Mouse (Mus musculus): ENCODE measurements around the gene Speg.

The Speg gene

GRCm38 (mm10) chr1:75443247-75444024, 68.3 kb downstream of the Speg start:
- no peak for DNase-seq

DNA sequence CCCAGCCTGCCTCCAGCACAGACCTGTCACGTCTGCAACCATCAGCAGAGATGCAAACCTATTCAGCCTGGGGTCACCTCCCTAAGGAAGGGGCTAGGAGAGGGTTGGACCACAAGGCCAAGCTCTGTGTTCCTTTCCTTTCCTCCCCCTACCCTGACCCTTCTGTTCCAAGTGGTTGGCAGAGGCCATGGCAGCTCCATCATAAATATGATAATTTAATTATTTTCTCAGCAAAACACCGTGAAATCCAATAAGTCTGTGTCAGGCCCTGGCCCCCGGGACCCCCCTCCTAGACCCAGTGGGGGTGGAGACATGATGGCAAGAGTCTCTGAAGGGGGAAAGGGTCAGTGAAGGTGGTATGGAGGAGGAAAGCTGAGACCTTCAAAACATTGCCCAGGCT, 69.1 kb downstream of the Speg start:
- no peak for DNase-seq

GRCm38 (mm10) chr1:75445141-75445701, 70.1 kb downstream of the Speg start:
- no peak for DNase-seq

- DNase-seq, result peak; percentile 83
Measured at GRCm38 (mm10) chr1:75445751-75446611, 70.9 kb downstream of the Speg start.

DNA sequence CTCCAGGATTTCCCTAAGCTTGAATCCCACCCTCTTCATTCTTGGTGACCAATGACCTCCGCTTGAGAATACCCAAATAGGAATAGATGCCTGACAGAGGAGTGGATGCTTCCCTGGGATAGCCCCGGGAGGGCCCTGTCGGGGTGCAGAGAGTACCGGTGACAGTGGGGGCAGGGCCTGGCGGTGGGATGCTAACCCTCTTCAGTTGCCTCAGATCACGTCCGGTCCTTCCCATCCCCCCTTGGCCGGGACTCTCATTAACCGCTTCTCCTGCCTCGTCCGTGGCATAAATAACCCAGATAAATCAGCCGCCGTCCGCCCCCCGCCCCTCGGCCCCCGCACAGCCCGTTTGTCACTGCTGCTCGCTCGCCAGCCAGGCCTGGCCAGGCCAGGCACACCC, 71.6 kb downstream of the Speg start:
- no peak for DNase-seq

- no peak for DNase-seq
Measured at GRCm38 (mm10) chr1:75447265-75448051, 72.4 kb downstream of the Speg start.

- no peak for DNase-seq
Measured at GRCm38 (mm10) chr1:75448052-75448431, 72.9 kb downstream of the Speg start.

- no peak for DNase-seq
Measured at GRCm38 (mm10) chr1:75448937-75449336, 73.8 kb downstream of the Speg start.

- no peak for DNase-seq
Measured at GRCm38 (mm10) chr1:75449377-75450135, 74.5 kb downstream of the Speg start.

- peak; percentile 35 for DNase-seq
Measured at GRCm38 (mm10) chr1:75450314-75451005, 75.4 kb downstream of the Speg start, which contains the start of gene Asic4. Gene Asic4, plus strand, starts transcription at chr1:75450436.

DNA sequence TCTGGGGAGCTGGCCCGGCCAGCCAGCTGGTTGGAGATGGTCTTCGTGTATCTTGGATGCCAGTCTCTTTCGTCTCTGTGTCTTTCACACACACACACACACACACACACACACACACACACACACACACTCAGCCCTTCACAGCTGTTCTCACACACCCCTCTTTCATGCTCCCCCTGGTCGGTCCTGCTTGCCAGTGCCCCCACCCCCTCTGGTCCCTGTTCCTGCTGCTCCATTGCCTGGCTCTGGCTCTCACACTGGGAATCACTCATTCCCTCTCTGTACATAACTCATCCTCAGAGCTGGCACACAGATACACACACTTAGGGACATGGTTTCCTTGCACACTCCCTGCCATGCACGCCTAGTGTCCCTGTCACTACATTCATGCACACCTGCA, 76.8 kb downstream of the Speg start:
- no peak for DNase-seq

- no peak for DNase-seq
Measured at GRCm38 (mm10) chr1:75455433-75455832, 80.3 kb downstream of the Speg start.

DNA sequence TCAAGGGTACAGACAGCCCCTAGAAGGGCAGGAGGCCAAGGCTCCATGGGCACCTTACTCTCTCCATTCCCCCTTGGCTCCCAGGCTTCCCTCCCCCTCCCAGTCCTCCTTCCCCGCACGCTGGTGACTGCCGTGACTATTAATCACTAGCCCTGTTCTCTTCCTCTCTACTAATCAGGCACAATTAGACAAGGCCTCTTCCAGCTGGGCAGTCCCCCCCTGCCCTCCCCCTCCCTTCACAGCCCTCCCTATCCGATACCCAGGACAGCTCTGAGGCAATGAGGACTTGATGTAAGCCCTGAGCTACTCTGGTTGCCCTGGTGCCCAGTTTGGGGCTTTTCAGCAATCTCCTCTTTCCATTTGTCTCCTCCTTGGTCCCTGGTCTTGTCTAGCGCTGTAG, 80.9 kb downstream of the Speg start:
- DNase-seq, result no peak

GRCm38 (mm10) chr1:75456746-75457564, 81.9 kb downstream of the Speg start:
- DNase-seq, result peak; percentile 50

- DNase-seq, result no peak
Measured at GRCm38 (mm10) chr1:75457710-75458024, 82.6 kb downstream of the Speg start.

- no peak for DNase-seq
Measured at GRCm38 (mm10) chr1:75458025-75458788, 83.1 kb downstream of the Speg start.

- DNase-seq, result no peak
Measured at GRCm38 (mm10) chr1:75458789-75459684, 83.9 kb downstream of the Speg start.

DNA sequence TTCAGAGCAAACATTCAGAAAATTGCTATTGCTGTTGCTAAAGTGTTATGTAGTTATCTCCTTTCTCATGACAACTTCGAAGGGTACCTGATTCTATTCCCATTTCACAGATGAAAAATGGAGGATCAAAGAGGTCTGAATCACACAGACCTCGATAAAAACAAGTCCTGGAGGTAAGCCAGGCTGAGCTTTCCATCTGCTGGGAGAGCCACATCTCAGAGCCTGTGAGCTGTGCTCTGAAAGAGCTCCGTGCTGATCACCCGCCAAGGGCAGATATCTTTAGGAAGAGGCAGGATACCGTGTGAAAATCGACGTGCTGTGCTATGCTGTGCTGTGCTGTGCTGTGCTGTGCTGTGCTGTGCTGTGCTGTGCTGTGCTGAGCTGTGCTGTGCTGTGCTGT, 85.2 kb downstream of the Speg start:
- DNase-seq, result no peak

- no peak for DNase-seq
Measured at GRCm38 (mm10) chr1:75462636-75463035, 87.5 kb downstream of the Speg start.

Measured in thymus, postnatal 4 days (tissue).